Mouse (Mus musculus): ENCODE measurements around the gene Apeh.

DNA sequence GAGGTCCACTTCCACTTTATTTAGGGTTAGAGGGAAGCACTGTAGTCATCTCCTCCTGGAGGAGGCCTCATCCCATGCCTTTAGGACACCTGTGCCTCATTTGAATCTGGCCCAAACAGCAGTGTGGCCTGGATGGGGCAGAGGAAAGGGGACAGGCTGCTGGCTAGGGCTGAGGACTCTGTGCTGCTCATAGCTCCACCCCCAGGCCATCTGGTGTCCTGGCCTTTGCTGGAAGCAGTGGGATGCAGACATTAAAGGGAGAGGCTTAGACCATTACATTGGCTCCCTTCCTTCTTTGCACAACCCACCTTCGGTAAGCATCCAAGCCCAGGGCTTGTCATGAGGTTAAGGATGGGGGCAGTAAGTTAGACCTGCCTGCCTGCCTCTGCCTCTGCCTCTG is 39.1 kb upstream of the Apeh start:
- TF ChIP-seq CTCF (IDR thresholded peaks at IDR 0.05; ENCODE audit: low read depth): no peak
- TF ChIP-seq EP300 (IDR thresholded peaks at IDR 0.05; ENCODE audit: low read depth): no peak

Measured in liver, embryonic 14.5 days (tissue).